Mouse (Mus musculus) cerebellum, adult 2 months (tissue): ENCODE data around the gene Eno1.

ENCODE experiments used
- CTCF ChIP-seq: fragments of 200-500 bp; IDR thresholded peaks from 2 replicates; pipeline ENCODE4 v1.5.1; 2011; ENCODE audit warnings: low read depth, mild to moderate bottlenecking, control low read depth, low read length, moderate library complexity, borderline replicate concordance; ENCODE audit not compliant: insufficient read depth
- POLR2A ChIP-seq: fragments of 200-500 bp; IDR thresholded peaks from 2 replicates; pipeline ENCODE4 v1.6.1; 2011; ENCODE audit warnings: low read length, control low read depth, borderline replicate concordance; ENCODE audit not compliant: insufficient read depth

DNA sequence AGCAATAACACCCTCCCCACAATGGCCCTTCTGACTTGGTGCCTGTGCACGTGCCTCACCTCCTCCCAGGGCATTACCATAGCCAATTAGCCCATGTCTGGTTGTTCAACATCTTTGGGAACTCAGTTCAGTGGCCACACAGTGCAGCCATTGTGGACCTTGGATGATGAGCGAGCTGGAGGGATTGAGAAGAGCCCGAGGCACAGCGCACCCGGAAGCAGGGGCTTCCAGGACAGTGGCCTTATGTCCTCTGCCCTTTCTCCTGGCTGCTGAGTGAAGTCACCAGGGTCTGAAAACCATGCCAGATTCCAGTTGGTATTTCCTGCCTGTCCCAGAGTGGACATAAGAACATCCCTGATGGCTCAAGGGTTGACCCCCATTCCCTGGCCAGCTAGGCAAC lies 35.3 kb upstream of the Eno1 start, which contains the start of gene Car6:
- TF ChIP-seq POLR2A (no peak), CTCF (no peak)
